In the genomic region with DNA sequence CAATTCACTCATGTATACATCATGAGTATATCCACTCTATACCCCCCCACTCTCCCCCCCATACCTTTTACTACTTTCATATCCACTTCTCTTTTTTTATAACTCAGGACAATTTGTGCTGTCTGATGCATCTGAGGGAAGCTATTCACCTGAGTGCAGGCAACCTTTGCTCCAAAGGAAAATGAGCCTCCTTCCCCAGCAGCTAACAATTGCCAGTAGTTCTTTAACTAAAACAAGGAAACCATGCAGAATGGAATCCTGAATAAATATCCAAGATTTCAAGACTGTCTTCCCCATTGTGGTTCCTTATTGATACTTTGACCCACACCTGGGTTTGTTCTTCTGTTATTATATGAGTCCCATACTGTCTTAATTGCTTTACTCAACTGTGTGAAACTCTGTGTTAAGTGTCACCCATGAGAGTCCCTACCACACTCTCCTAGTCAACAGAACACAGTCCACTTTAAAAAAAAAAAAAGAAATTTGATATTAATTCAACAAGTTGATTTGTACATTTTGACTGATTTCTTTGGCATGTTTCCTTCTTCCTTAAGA, we compare ENCODE assay signal across 22 mouse cellular contexts.
"Had no signal": no experiment of that assay in that cellular context is flagged by ENCODE, and none has a peak within 500 bp of the region (broad histone marks: within the 10 kb centered on the region; RNA-seq: fewer than 3 reads in every experiment).

No protein-coding gene starts in this region.

- DNase-seq: kidney, adult 18-20 months; kidney, postnatal 10 days; layer of hippocampus, postnatal 36 days; liver; lung, adult 18-20 months; lung, postnatal 10 days; lung, postnatal 36 days; retina, postnatal 1 day; right cerebral cortex, postnatal 25 days; spleen, adult 18-20 months; thymus, postnatal 25 days had no signal

- H3K9me3 ChIP-seq: limb, embryonic 10.5 days; limb, embryonic 13.5 days; liver, embryonic 12.5 days; liver, embryonic 15.5 days; lung, embryonic 15.5 days; megakaryocyte, embryonic 14.5 days; midbrain, embryonic 10.5 days; midbrain, embryonic 13.5 days; neural tube, embryonic 13.5 days had no signal

- H3K36me3 ChIP-seq: limb, embryonic 10.5 days; limb, embryonic 13.5 days; liver, embryonic 12.5 days; liver, embryonic 15.5 days; lung, embryonic 15.5 days; midbrain, embryonic 10.5 days; midbrain, embryonic 13.5 days; neural tube, embryonic 13.5 days had no signal

- H3K9ac ChIP-seq: limb, embryonic 13.5 days; liver, embryonic 12.5 days; liver, embryonic 15.5 days; lung, embryonic 15.5 days; midbrain, embryonic 13.5 days; neural tube, embryonic 13.5 days had no signal

- ATAC-seq: liver, embryonic 12.5 days; midbrain, embryonic 13.5 days; midbrain, embryonic 16.5 days had no signal

- H3K27me3 ChIP-seq: limb, embryonic 13.5 days; liver, embryonic 12.5 days; liver, embryonic 15.5 days; lung, embryonic 15.5 days; megakaryocyte, embryonic 14.5 days; midbrain, embryonic 13.5 days; neural tube, embryonic 13.5 days had no signal

- H3K4me1 ChIP-seq: limb, embryonic 10.5 days; limb, embryonic 13.5 days; liver, embryonic 12.5 days; liver, embryonic 15.5 days; lung, embryonic 15.5 days; megakaryocyte, embryonic 14.5 days; neural tube, embryonic 13.5 days had no signal

- H3K4me3 ChIP-seq: limb, embryonic 10.5 days; limb, embryonic 13.5 days; liver, embryonic 12.5 days; liver, embryonic 15.5 days; lung, embryonic 15.5 days; megakaryocyte, embryonic 14.5 days; midbrain, embryonic 10.5 days; midbrain, embryonic 13.5 days; myocyte; neural tube, embryonic 13.5 days had no signal

- H3K4me2 ChIP-seq: limb, embryonic 13.5 days; liver, embryonic 12.5 days; liver, embryonic 15.5 days; lung, embryonic 15.5 days; midbrain, embryonic 13.5 days; neural tube, embryonic 13.5 days had no signal

- H3K27ac ChIP-seq: limb, embryonic 10.5 days; limb, embryonic 13.5 days; liver, embryonic 12.5 days; liver, embryonic 15.5 days; lung, embryonic 15.5 days; midbrain, embryonic 10.5 days; midbrain, embryonic 13.5 days; neural tube, embryonic 13.5 days had no signal
